Mouse (Mus musculus) layer of hippocampus, postnatal 25 days (tissue): ENCODE measurements around the gene Adgb. TPM values are rescaled to one million over a fixed set of nuclear protein-coding genes. Genes with fewer than 3 reads are reported as not detected.

Experiments
- total RNA-seq, 2 experiments: library from RNA; stranded (reverse); gene quantifications; 2 replicates each; pipeline ENCODE4 v1.2.3; 2021

The Adgb gene
- total RNA-seq, 2 experiments from 2014 or later: 0.22 to 0.45 TPM

Other genes with a start within 250 kb of the Adgb start
- 1 to 10 TPM; 2.9 TPM for gene Rab32, start 85.9 kb upstream of the Adgb start, total RNA-seq
- not detected for gene Gm10944, start 209.0 kb upstream of the Adgb start, total RNA-seq